Mouse (Mus musculus): ENCODE measurements around the gene Rexo2. TPM values are rescaled to one million over a fixed set of nuclear protein-coding genes. Genes with fewer than 3 reads are reported as not detected.
"Not testable (repeated sequence)": the region's sequence is repeated elsewhere in the genome, so short reads cannot be mapped to it uniquely, and the experiment has no call there.

The Rexo2 gene
- polyA plus RNA-seq (2016; fragmentation: Nextera tagmentation; extraction: Ambion mirVana): 127 and 129 TPM in 2 replicates

DNA sequence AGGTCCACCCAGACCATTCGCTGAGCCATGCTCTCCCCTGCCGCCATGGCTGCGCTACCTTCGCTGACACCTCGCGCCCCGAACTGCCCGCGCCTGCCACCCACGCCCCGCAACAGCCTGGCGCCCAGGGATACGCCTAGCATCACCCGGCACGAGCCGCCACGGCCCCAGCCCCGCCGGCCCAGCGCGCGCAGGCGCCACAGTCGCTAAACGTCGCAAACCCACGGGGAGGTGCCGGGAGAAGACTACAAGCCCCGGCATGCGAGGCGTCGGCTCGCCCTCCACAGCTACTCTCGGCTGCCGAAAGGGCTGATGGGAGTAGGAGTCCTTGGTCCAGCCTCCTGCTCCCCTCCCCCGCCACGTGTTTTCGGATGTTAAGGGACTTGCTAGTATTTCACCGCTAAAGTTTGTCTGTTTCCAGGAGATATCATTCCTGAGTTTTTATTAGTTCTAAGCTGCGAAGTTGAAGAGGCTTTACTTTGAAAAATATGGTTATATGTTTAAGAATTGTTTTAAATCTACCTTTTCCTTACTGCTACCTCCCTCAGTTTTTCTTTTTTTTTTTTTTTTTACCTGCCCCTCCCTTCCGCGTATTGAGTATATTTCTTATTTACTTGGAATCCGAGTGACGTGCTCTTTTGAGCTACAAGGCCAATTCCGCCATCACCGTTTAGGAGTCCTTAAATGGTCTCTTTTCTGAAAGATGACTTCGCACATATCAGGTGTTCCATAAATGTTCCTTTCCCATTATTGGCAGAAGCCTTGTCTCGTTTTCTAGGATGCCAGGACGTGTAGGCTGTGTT is at the start of gene Rexo2:
Gene Rexo2, minus strand, starts transcription at position 213 of the 803 bp plus-strand sequence.
- WGBS: 1% methylated on average over 49 of the region's 49 CpGs
- peak within 1 kb of the TSS; percentile 97 for H3K4me3 ChIP-seq
- H3K9me3 ChIP-seq: no peaks in the 10 kb centered on the region
- H3K27me3 ChIP-seq (ENCODE audit: poor library complexity, severe bottlenecking): 0 out of 2 replicates have a peak, but pooled peaks cover 7% of the 10 kb centered on the region
- peaks cover 41% of the 10 kb centered on the region for H3K36me3 ChIP-seq (replicated peaks)
- peak; percentile 93 for DNase-seq (ENCODE audit: extremely low spot score, low spot score)
- H3K27ac ChIP-seq: peak within 1 kb of the TSS; percentile 91
- H3K4me1 ChIP-seq: peaks cover 16% of the 10 kb centered on the region

DNA sequence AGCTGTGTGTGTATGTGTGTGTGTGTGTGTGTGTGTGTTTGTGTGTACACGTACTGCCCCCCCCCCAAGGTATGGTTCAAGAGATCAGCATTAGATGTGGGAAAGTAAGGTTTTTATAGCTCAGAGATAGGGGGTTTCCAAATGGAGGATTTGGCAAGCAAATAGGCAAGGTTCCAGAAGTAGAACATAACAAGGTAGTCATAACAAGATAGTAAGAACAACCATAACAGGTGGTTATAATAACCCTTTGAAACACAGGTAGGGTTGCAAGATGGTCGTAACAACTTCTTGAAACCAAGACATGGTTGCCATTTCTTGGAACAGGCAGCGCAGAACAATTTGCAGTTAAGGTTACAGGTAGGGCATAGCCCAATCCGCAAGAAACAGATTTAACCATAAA is 46.1 kb upstream of the Rexo2 start:
- WGBS: 91% methylated on average over 4 of the region's 4 CpGs
- Histone ChIP-seq H3K27me3 (ENCODE audit: poor library complexity, severe bottlenecking) (no peaks in the 10 kb centered on the region), H3K27ac (no peak overlapping the region), H3K4me1 (no peaks in the 10 kb centered on the region), H3K4me3 (no peak overlapping the region), H3K36me3 (replicated peaks) (no peaks in the 10 kb centered on the region), H3K9me3 (no peaks in the 10 kb centered on the region)
- DNase-seq (ENCODE audit: extremely low spot score, low spot score): no peak

- no peak for DNase-seq (ENCODE audit: extremely low spot score, low spot score)
- H3K27ac ChIP-seq: no peak overlapping the region
- H3K4me3 ChIP-seq: no peak overlapping the region
- H3K36me3 ChIP-seq (replicated peaks): no peaks in the 10 kb centered on the region
- 13% methylated on average over 1 of the region's 1 CpGs for WGBS
- H3K27me3 ChIP-seq (ENCODE audit: poor library complexity, severe bottlenecking): no peaks in the 10 kb centered on the region
- H3K4me1 ChIP-seq: no peaks in the 10 kb centered on the region
- H3K9me3 ChIP-seq: no peaks in the 10 kb centered on the region
Measured at GRCm38 (mm10) chr9:48525566-48525965, 45.1 kb upstream of the Rexo2 start.

DNA sequence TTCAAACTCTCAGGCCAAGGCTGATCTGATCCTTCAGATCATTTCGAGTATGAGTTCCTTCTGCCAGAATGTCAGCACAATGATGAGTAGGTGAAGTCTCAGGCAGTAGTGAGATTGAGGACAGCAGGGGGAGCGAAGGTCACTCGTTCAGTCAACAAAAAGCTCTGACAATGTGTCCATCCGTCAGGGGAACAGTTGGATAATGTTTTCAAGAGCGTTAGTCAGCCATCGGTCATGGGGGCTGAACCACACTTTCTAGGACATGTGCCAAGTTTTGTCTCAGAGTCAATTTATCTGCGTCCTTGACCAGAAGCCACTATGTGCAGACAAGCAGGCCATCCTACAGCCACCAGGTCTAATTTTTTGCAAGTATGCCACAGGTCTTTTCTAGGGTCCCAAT is 40.0 kb upstream of the Rexo2 start:
- whole genome bisulfite sequencing: 70% methylated on average over 5 of the region's 7 CpGs
- not testable (repeated sequence) for H3K4me3 ChIP-seq; H3K9me3 ChIP-seq; H3K27me3 ChIP-seq (ENCODE audit: poor library complexity, severe bottlenecking); DNase-seq (ENCODE audit: extremely low spot score, low spot score); H3K36me3 ChIP-seq (replicated peaks); H3K27ac ChIP-seq
- H3K4me1 ChIP-seq: peaks cover 25% of the 10 kb centered on the region

DNA sequence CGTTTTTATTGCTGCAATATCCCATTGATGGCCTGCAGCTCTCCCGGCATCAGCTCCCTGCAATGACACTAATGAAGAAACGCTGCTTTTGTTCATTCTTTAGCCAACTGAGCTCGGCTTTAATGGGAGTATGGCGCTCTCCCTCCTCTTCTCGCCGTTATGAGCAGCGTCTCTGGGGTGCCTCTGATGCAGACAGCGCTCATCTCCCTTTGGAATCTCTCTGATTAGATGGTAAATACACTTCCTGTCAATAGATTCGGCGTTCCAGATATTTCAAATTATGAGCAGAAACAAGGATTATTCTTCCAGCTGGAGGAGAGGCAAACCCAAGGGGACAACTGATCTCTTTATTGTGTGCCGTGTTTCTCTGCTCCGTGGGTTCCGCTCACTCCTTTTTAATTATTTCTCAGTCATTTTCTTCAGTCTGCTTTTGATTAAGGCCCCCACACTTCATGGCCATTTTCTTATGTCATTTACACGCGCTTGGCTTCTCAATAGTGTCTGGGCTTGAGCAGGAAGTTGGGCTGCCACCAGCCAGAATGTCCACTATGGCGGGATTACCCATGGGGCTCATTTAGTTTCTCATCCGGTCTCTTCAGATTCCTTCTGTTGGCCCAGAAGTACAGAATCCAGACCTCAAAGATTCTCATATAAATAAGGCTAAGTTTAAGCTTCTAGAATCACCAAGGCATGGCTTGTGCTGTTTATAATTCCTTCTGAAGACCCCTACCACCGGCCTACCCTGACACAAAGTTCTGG is 37.1 kb upstream of the Rexo2 start:
- Histone ChIP-seq H3K9me3 (no peaks in the 10 kb centered on the region), H3K27ac (peak overlapping the region; percentile 84), H3K4me3 (peak overlapping the region; percentile 27; the same call in 1 of the 2 replicates), H3K36me3 (replicated peaks) (no peaks in the 10 kb centered on the region), H3K4me1 (peaks cover 28% of the 10 kb centered on the region), H3K27me3 (ENCODE audit: poor library complexity, severe bottlenecking) (no peaks in the 10 kb centered on the region)
- peak; percentile 23 for DNase-seq (ENCODE audit: extremely low spot score, low spot score)
- 47% methylated on average over 19 of the region's 19 CpGs for WGBS

GRCm38 (mm10) chr9:48516615-48517371 is 36.4 kb upstream of the Rexo2 start:
- no peaks in the 10 kb centered on the region for H3K27me3 ChIP-seq (ENCODE audit: poor library complexity, severe bottlenecking)
- WGBS: 46% methylated on average over 11 of the region's 11 CpGs
- peaks cover 28% of the 10 kb centered on the region for H3K4me1 ChIP-seq
- H3K4me3 ChIP-seq: peak overlapping the region; percentile 10; the same call in 1 of the 2 replicates
- no peaks in the 10 kb centered on the region for H3K9me3 ChIP-seq
- peak overlapping the region; percentile 84 for H3K27ac ChIP-seq
- no peaks in the 10 kb centered on the region for H3K36me3 ChIP-seq (replicated peaks)
- peak; percentile 56 for DNase-seq (ENCODE audit: extremely low spot score, low spot score)

- Histone ChIP-seq H3K9me3 (no peaks in the 10 kb centered on the region), H3K27me3 (ENCODE audit: poor library complexity, severe bottlenecking) (no peaks in the 10 kb centered on the region), H3K27ac (0 out of 2 replicates have a peak overlapping the region, but pooled peaks have one; percentile 20), H3K36me3 (replicated peaks) (no peaks in the 10 kb centered on the region), H3K4me3 (no peak overlapping the region), H3K4me1 (peaks cover 28% of the 10 kb centered on the region)
- no peak for DNase-seq (ENCODE audit: extremely low spot score, low spot score)
- WGBS: 100% methylated on average over 1 of the region's 1 CpGs
Measured at GRCm38 (mm10) chr9:48515332-48515731, 34.9 kb upstream of the Rexo2 start.

DNA sequence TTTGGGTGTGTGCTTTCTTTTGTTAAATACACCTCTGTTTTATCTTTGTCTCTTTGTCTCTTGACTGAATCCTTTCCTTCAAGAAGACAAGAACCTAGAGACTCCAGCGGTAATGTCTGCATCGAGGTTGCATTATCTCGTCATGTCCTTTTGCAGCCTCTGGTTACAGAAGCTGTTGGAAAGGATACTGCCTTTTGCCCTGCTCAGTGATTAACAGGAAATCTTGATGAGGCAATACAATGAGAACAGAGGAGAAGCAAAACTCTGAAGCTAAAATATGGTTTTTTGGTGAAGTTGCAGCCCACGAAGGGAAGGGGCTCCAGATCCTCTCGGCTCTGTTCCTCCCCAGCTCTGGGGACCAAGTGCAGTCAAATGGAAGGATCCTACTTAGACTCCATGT is 29.7 kb upstream of the Rexo2 start:
- H3K4me1 ChIP-seq: 0 out of 2 replicates have a peak, but pooled peaks cover under 1% of the 10 kb centered on the region
- no peak overlapping the region for H3K27ac ChIP-seq
- no peak for DNase-seq (ENCODE audit: extremely low spot score, low spot score)
- no peaks in the 10 kb centered on the region for H3K9me3 ChIP-seq
- H3K36me3 ChIP-seq (replicated peaks): no peaks in the 10 kb centered on the region
- 88% methylated on average over 5 of the region's 5 CpGs for WGBS
- no peak overlapping the region for H3K4me3 ChIP-seq
- no peaks in the 10 kb centered on the region for H3K27me3 ChIP-seq (ENCODE audit: poor library complexity, severe bottlenecking)

DNA sequence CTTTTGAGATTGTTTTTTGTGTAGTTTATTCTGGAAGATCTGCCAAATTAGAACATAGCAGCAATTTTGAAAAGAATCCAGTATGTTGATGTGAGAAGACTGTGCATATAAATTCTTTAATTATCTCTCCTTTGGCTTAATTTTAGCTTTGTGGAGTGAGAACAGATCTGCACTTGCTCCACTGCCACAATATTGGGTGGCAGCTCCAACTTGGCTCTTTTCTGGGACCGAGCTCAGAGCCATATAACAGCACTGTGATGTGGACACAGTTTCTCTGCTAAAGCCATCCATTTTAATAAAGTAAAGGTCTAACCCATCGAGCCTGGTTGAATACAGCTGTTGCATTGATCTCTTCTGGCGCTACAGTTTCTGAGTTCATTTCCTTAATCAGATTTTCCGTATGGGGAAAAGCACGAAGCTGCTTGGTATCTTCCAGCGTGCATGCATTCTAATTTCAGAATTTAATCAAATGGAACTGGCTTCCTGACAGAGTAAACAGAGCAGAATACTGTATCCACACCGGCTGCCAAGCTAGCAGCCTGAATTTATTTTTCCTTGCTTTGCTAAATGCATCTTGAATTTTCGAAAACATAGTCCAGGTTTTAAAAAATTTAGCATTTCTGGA is 24.4 kb upstream of the Rexo2 start:
- H3K4me3 ChIP-seq: no peak overlapping the region
- H3K9me3 ChIP-seq: no peaks in the 10 kb centered on the region
- H3K27me3 ChIP-seq (ENCODE audit: poor library complexity, severe bottlenecking): no peaks in the 10 kb centered on the region
- H3K36me3 ChIP-seq (replicated peaks): no peaks in the 10 kb centered on the region
- no peak for DNase-seq (ENCODE audit: extremely low spot score, low spot score)
- no peak overlapping the region for H3K27ac ChIP-seq
- H3K4me1 ChIP-seq: no peaks in the 10 kb centered on the region
- WGBS: 87% methylated on average over 8 of the region's 8 CpGs

DNA sequence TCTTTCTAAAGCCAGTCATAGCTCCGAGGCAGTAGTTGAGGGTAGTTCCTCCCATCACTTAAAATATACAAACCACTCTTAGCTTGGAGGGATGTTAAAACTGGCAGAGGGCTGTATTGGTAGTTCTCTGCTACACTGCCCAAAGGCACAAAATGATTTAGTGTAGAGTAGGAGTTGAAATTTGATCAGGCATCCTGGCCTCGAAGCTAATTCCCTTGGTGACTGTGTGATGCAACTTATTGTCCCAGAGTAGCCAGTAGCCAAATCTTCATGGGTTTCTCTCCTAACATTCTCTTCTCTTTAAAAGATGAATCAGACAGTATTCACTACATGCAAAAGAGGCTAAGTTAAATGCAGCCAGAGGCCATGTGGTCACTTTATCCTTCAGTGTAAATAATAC is 22.6 kb upstream of the Rexo2 start:
- Histone ChIP-seq H3K36me3 (replicated peaks) (no peaks in the 10 kb centered on the region), H3K27me3 (ENCODE audit: poor library complexity, severe bottlenecking) (0 out of 2 replicates have a peak, but pooled peaks cover 5% of the 10 kb centered on the region), H3K4me1 (no peaks in the 10 kb centered on the region), H3K4me3 (no peak overlapping the region), H3K27ac (no peak overlapping the region), H3K9me3 (no peaks in the 10 kb centered on the region)
- 71% methylated on average over 2 of the region's 2 CpGs for WGBS
- DNase-seq (ENCODE audit: extremely low spot score, low spot score): no peak

GRCm38 (mm10) chr9:48501192-48501591 is 20.8 kb upstream of the Rexo2 start:
- peaks cover 2% of the 10 kb centered on the region for H3K4me1 ChIP-seq
- no peaks in the 10 kb centered on the region for H3K36me3 ChIP-seq (replicated peaks)
- WGBS: 84% methylated on average over 7 of the region's 7 CpGs
- H3K27me3 ChIP-seq (ENCODE audit: poor library complexity, severe bottlenecking): peaks cover 5% of the 10 kb centered on the region; the same call in 1 of the 2 replicates
- no peak for DNase-seq (ENCODE audit: extremely low spot score, low spot score)
- H3K4me3 ChIP-seq: no peak overlapping the region
- no peaks in the 10 kb centered on the region for H3K9me3 ChIP-seq
- no peak overlapping the region for H3K27ac ChIP-seq

- Histone ChIP-seq H3K9me3 (no peaks in the 10 kb centered on the region), H3K4me1 (peaks cover 22% of the 10 kb centered on the region), H3K36me3 (replicated peaks) (peaks cover 33% of the 10 kb centered on the region), H3K4me3 (peak overlapping the region; percentile 82), H3K27me3 (ENCODE audit: poor library complexity, severe bottlenecking) (peaks cover 5% of the 10 kb centered on the region; the same call in 1 of the 2 replicates), H3K27ac (peak overlapping the region; percentile 94)
- DNase-seq (ENCODE audit: extremely low spot score, low spot score): no peak
- 3% methylated on average over 34 of the region's 34 CpGs for WGBS
Measured at GRCm38 (mm10) chr9:48495548-48495932, 15.1 kb upstream of the Rexo2 start.

Measured in forebrain, embryonic 10.5 days (tissue).